Mouse (Mus musculus): ENCODE measurements around the gene Casd1.
"Not testable (repeated sequence)": the region's sequence is repeated elsewhere in the genome, so short reads cannot be mapped to it uniquely, and the experiment has no call there.

Casd1 gene

GRCm38 (mm10) chr6:4617911-4618310 is 17.3 kb downstream of the Casd1 start:
- DNase-seq = no peak

GRCm38 (mm10) chr6:4631464-4631863 is 30.8 kb downstream of the Casd1 start:
- DNase-seq = no peak

GRCm38 (mm10) chr6:4633189-4633588 is 32.5 kb downstream of the Casd1 start:
- DNase-seq = no peak

GRCm38 (mm10) chr6:4634804-4635203 is 34.2 kb downstream of the Casd1 start:
- DNase-seq = no peak

- DNase-seq = no peak
Observed at GRCm38 (mm10) chr6:4642068-4642467, 41.4 kb downstream of the Casd1 start.

- DNase-seq = no peak
Observed at GRCm38 (mm10) chr6:4647351-4647750, 46.7 kb downstream of the Casd1 start.

GRCm38 (mm10) chr6:4652596-4653134 is 52.0 kb downstream of the Casd1 start:
- DNase-seq = no peak

- DNase-seq = not testable (repeated sequence)
Observed at GRCm38 (mm10) chr6:4653741-4654140, 53.1 kb downstream of the Casd1 start.

- DNase-seq = no peak
Observed at GRCm38 (mm10) chr6:4655466-4655865, 54.8 kb downstream of the Casd1 start.

- no peak for DNase-seq
Observed at GRCm38 (mm10) chr6:4655924-4656323, 55.3 kb downstream of the Casd1 start.

- DNase-seq = no peak
Observed at GRCm38 (mm10) chr6:4658861-4659260, 58.2 kb downstream of the Casd1 start.

GRCm38 (mm10) chr6:4663516-4663915 is 62.9 kb downstream of the Casd1 start:
- DNase-seq = no peak

GRCm38 (mm10) chr6:4664313-4664712 is 63.7 kb downstream of the Casd1 start:
- no peak for DNase-seq

GRCm38 (mm10) chr6:4665154-4665553 is 64.5 kb downstream of the Casd1 start:
- DNase-seq = no peak

- no peak for DNase-seq
Observed at GRCm38 (mm10) chr6:4677356-4677761, 76.7 kb downstream of the Casd1 start.

GRCm38 (mm10) chr6:4679981-4680380 is 79.3 kb downstream of the Casd1 start:
- no peak for DNase-seq

GRCm38 (mm10) chr6:4680576-4680975 is 79.9 kb downstream of the Casd1 start:
- DNase-seq = no peak

- DNase-seq = no peak
Observed at GRCm38 (mm10) chr6:4684706-4685340, 84.2 kb downstream of the Casd1 start.

- no peak for DNase-seq
Observed at GRCm38 (mm10) chr6:4690438-4690837, 89.8 kb downstream of the Casd1 start.
